Mouse (Mus musculus) heart, postnatal 10 days (tissue): Measurements from ENCODE around the gene Fbxl14. TPM values are rescaled to one million over a fixed set of nuclear protein-coding genes. Genes with fewer than 3 reads are reported as not detected.

ENCODE experiments used
- DNase-seq, 2 experiments: peaks; one replicate each; pipeline ENCODE4 v3.0.0; 2021
- intact Hi-C: fragments of 180-260 bp; cut with DNase I; formaldehyde crosslinking; loops from one replicate; pipeline ENCODE4 v1.15.1; 2025
- total RNA-seq, 2 experiments: library from RNA; stranded (reverse); gene quantifications; 2 replicates each; pipeline ENCODE4 v1.2.3; 2021

Gene Fbxl14
- total RNA-seq, 2 experiments from 2014 or later = 19.5 to 20.0 TPM

DNA sequence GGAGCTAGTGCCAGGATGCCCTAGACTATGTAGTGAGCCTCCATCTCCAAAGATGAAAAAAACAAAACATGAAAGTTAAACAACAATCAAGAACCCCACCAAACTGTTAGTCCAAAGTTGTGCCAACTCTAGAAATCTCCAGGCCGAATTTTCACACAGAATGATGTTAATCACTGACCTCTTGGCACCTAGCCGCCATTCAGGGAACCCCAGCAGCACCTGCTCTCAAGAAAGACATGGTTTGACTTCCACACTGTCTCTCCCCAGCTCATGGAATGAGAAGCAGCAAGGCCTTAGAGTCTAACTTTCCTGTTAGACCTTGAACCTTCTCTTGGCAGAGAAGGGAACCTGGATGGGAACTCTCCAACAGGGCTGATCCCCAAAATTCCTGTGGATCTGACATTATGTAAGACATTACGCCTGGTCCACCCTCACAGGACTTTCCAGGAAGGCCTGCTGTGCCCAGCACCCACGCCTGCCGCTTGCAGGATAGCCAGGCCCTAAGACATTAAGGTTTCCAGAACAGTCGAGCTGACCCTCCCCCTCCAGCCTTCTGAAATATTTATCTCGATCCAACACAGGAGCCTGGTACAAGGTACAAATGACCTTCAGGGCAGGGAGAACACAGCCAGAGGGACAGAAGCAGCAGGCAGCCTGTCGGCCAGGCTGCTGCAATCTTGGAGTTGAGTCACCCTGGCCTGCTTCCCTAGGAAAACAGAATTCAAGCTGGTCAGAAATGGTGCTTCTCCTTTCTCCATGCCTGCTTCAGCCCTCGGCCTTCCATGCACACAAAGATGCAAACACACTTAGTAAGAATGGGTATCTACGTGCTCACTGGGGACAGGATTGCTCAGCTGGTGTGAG lies 12.3 kb upstream of the Fbxl14 start:
- peak; percentile 59 to 60 for DNase-seq
- intact Hi-C loops = no loop called here

DNA sequence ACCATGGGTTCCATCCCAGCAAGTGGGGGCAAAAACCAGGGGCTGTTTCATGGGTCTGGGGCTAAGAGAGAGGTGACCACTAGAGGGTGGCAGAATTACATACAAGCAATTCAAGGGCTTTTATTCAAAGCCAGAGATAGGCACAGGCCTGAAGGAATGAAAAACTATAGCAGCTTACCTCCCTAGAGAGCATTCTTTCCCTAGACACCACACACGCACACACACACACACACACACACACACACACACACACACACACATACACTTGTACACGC lies 11.7 kb upstream of the Fbxl14 start:
- intact Hi-C loops = no loop called here
- peak in 1 of 2 experiments; percentile 37 for DNase-seq

DNA sequence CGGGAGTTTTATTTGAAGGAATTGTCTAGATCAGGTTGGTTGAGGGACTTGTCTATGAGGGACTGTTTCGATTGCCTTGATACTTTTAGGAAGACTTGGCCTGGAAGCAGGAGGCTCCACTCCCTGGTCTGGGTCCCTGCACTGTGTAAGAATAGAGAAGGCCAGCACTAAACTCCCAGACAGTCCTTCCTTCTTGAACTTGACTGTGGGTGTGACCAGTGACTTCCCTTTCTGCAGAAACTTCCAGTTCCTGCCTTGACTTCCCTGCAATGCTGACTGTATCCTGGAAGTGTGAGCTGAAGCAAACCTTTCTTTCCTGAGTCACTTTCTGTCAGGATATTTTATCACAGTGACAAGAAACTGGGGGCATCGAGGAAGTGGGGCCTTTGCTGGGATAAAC lies 8.7 kb upstream of the Fbxl14 start:
- no peak for DNase-seq
- intact Hi-C loops = no loop called here

DNA sequence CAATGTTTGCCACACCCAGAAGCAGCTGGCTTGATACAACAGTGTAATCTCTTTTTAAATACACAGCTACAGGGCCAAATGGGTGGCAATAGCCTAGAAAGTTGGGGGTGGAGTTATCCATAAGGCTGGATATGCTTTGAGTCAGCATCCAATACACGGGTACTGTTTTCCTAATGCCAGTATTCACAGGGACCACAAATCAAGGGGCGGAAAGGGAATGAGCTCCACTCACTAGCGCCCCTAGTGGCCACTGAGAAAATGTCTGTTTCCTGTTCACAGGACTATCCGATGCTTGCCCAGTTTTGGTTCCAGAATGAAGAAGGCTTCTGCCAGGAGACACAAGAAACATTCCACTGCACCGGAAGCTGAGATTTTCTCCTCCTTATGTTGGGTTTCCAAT lies 7.3 kb upstream of the Fbxl14 start:
- intact Hi-C loops = no loop called here
- peak; percentile 65 to 84 for DNase-seq

DNA sequence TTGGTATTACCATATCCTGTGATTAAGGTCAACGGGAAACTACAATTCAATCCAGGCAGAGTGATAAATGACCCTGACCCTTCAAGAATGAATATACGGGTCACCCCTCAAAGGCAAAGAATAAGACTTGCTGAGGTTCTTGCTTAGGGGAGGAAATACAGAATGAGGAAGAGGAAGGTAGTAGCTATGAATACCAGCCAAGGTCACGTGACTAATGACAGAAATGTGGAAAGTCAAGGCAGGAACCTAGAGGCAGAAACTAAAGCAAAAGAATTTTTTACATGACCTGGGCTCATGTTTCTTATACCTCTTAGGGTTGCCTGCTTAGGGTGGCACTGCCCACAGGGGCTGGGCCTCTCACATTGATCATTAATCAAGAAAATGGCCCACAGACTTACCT lies 6.8 kb upstream of the Fbxl14 start:
- DNase-seq = no peak
- intact Hi-C loops = no loop called here

DNA sequence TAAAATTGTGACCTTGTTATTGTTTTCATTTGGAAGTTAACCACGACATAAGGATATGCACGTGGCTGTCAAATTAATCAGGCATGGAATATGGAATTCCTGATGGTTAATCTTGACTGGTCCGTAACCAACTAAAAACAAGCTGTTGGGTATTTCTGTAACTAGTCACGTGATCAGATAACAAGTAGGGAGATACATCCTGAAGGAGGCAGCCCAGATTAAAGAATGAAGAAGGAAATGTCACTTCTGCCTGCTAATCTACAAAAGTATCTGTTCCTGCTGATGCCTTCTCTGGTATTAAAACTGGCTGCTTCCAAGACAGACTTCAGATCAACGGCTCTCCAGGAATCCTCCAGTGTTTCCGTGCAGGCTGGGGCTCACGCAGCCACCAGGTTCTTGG lies 6.0 kb upstream of the Fbxl14 start:
- DNase-seq = no peak
- intact Hi-C loops = no loop called here

DNA sequence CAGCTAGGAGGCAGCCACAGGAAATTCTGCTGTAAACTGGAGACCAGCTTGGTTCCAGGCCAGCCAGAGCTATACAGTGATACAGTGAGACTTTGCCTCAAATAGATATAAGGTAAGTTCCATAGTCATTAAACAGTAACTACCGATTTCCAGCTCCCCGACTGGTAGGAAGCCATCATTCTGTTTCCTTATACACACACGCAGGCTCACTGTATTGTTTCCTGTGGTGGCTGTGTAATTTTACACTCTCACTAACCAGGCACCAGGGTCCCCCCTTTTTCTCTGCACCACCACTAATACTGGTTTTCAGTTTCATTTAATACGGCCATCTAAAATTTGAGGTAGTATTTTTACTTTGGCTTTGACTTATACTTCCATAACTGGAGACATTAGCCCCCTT lies 5.5 kb upstream of the Fbxl14 start:
- DNase-seq = no peak
- intact Hi-C loops = no loop called here

DNA sequence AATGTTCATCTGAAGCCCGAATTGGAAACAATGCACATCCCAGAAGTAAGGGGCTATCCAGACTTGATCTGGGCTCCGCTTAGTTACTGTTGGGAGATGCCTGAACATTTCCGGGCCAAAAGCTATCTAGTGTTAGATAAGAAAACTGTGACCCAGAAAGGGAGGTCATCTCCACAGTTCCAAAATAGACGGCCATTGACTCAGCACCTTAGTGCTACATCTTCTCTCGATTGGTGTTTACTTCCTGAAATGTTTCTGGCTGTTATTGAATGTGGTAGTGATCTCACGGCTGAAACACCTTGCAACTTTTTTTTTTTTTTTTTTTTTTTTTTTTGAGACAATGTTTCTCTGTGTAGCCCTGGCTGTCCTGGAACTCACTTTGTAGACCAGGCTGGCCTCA lies 3.5 kb upstream of the Fbxl14 start:
- DNase-seq = no peak
- intact Hi-C loops = no loop called here

DNA sequence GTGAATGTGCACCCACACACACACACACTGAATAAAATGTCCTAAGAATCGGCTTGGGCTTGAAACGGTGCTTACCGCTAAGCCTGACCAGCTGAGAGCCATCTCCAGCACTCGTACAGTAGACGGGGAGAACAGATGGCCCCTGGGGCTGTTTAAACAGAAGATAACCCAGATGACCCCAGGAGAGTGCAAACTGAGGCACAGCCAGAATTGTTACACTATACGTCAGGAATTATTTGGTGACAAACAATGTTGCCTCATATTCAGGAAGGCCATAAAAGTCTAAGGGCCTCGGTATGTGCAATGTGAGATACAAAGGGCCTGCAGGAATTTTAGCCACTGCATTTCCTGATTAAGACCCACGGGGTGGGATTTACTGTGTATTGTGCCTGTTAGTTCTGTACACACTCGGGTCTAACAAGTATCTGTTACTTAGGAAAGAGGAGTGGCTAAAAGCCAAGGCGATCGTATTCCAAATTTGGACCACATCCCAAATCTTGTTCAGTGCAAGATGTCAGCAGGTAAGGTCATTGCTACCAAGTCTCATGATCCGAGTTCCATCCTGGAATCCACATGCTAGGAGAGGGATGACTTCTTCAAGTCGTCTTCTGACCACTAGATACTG lies 1.7 kb upstream of the Fbxl14 start:
- intact Hi-C loops = loop anchor here (2.0 kb wide), 1 partner anchor 27 kb away; no protein-coding TSS in a partner anchor
- no peak for DNase-seq

DNA sequence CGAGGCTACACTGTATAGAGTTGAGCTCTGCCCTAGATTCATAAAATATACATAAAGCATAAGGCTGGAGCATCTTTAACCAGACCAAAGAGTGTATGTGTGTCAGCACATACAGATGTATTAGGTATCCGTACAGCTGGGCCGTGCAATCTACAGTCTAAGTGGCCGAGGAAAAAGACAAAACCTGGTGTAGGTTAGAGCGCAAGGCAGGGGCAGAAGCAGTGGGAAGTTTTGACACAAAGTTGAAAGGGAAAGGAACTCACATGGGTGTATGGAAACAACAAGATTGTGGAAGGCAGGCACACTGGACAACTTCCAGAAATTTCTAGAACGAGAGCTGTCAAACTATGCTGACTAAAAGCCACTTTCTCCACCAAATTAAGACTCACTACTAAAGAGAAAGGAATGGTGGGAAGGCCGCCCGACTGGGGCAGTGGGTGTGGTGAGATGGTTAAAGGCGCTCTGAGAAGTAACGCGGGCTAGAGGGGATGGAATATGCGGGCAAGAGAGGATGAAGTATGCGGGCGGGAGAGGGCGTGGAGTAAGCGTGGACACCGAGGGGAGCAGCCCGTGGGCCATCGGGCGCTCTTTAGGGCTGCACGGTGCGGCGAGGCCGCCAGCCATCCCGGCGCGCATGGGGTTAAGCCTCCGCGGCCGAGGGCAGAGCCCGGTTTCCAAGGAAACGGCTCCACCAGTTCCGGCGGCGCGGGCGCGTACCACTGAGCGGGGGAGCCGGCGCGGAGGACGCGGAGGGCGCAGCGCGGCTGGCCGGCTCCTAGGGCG lies 717 bp upstream of the Fbxl14 start:
- intact Hi-C loops = loop anchor here (2.0 kb wide), 1 partner anchor 28 kb away; no protein-coding TSS in a partner anchor
- peak; percentile 91 to 93 for DNase-seq

DNA sequence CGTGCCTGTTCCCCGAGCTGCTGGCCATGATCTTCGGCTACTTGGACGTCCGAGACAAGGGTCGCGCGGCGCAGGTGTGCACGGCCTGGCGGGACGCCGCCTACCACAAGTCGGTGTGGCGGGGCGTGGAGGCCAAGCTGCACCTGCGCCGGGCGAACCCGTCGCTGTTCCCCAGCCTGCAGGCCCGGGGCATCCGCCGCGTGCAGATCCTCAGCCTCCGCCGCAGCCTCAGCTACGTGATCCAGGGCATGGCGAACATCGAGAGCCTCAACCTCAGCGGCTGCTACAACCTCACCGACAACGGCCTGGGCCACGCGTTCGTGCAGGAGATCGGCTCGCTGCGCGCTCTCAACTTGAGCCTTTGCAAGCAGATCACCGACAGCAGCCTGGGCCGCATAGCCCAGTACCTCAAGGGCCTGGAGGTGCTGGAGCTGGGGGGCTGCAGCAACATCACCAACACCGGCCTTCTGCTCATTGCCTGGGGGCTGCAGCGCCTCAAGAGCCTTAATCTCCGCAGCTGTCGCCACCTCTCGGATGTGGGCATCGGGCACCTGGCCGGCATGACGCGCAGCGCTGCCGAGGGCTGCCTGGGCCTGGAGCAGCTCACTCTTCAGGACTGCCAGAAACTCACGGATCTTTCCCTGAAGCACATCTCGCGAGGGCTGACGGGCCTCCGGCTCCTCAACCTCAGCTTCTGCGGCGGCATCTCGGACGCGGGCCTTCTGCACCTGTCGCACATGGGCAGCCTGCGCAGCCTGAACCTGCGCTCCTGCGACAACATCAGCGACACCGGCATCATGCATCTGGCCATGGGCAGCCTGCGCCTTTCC lies 623 bp downstream of the Fbxl14 start:
- intact Hi-C loops = loop anchor here (2.0 to 10.0 kb wide), 2 partner anchors 29 to 555 kb away; partner anchors contain the start of gene Wnk1
- DNase-seq = peak; percentile 67 to 73

DNA sequence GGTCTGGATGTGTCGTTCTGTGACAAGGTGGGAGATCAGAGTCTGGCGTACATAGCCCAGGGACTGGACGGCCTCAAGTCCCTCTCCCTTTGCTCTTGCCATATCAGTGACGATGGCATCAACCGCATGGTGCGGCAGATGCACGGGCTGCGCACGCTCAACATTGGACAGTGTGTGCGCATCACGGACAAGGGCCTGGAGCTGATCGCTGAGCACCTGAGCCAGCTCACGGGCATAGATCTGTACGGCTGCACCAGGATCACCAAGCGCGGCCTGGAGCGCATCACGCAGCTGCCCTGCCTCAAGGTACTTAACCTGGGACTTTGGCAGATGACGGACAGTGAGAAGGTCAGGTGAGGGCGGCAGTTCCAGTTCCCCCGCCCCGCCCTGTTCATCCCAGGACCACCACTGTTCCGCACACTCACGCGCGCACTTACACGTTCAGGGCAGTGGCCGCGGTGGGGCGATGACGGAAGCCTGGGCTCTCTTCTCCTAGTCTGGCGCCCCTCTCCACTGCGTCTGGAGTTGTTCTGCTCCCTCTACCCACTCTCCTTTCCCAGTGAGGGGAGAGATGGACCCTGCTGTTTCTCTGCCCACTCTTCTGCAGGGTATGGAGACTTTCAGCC lies 1.4 kb downstream of the Fbxl14 start:
- intact Hi-C loops = loop anchor here (10.0 kb wide), 1 partner anchor 554 kb away; the partner anchor contains the start of gene Wnk1
- DNase-seq = peak in 1 of 2 experiments; percentile 37

DNA sequence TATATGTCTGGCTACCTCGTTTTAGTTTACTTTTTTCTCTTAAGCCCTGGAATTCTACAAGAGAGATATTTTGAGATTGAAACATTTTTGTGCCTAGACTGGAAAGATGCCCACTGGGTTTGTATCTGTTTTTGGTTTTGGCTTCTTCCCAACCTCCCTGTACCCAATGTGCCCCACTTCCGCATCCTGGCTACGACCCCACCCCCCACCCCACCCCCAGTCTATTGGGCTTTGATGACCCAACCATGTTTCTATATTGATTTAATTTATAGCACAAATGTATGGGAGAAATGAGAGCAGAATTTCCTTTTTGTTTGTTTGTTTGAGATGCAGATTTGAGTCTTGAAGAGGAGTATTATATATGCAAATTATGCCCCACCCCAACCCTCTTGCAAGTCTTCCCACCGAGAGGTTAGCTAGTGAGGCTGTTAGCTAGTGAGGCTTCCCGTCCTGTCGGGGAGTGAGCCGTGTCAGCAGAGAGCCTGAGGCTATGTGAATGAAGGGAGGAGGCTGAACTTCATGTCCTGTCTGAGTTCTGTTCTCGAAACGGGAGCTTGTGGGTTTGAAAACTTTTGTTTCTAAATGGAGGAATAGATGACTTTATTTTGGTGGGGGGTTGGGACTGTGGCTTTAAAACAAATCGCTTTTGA lies 2.4 kb downstream of the Fbxl14 start:
- intact Hi-C loops = loop anchor here (10.0 kb wide), 1 partner anchor 553 kb away; the partner anchor contains the start of gene Wnk1

DNA sequence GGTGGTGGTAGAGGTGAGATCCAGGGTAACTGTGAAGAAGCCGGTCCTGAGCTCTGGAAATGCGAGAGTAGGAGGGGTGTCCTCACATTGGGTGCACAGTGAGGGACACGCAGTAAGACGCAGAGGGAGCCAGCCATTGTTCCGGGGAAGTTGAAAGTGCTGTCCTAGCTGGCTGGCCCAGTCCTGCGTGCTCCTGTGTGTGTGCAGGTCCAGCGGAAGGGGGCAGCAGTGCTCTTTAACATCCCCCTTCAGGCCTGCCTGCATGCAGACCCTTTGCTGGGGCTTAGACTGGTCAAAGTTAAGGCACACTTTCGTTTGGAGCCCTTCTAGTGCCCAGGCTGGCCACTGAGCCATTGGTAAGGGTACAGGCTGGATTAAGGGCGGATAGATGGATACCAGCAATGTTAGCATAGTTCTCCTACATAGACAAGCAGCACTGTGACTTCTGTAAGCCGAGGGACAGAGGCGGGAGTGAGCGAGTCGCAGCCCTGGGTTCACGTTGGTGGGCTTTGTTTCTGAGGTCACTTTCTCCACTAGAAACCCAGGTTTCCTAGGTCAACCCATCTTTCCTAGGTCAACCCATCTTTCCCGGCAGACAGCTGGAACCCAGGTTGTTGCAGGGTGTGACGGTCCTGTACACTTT lies 3.6 kb downstream of the Fbxl14 start:
- peak; percentile 66 to 74 for DNase-seq
- intact Hi-C loops = loop anchor here (10.0 kb wide), 1 partner anchor 552 kb away; the partner anchor contains the start of gene Wnk1

More for the DNA sequence above, 2.4 kb downstream of the Fbxl14 start:
- DNase-seq = peak in 1 of 2 experiments; percentile 34

DNA sequence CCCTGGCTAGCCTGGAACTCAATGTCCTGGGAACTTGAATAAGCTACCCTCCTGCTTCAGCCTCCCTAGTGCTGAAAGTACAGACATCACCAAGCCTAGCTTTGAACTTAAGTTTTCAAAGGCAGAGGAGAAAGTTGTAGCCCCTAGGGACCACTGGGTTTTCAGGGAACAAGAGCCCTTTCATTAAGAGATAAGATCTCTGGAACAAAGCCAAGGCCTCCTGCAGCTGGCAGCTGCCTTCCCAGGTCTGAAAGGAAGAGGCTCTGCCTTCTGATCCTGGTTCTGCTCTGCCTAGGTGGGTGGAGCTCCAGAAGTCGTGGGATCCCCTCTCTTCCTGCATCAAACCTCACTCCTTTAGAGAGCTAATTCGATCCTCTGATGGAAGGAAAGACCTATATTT lies 6.0 kb downstream of the Fbxl14 start:
- no peak for DNase-seq
- intact Hi-C loops = loop anchor here (10.0 kb wide), 1 partner anchor 549 kb away; the partner anchor contains the start of gene Wnk1

DNA sequence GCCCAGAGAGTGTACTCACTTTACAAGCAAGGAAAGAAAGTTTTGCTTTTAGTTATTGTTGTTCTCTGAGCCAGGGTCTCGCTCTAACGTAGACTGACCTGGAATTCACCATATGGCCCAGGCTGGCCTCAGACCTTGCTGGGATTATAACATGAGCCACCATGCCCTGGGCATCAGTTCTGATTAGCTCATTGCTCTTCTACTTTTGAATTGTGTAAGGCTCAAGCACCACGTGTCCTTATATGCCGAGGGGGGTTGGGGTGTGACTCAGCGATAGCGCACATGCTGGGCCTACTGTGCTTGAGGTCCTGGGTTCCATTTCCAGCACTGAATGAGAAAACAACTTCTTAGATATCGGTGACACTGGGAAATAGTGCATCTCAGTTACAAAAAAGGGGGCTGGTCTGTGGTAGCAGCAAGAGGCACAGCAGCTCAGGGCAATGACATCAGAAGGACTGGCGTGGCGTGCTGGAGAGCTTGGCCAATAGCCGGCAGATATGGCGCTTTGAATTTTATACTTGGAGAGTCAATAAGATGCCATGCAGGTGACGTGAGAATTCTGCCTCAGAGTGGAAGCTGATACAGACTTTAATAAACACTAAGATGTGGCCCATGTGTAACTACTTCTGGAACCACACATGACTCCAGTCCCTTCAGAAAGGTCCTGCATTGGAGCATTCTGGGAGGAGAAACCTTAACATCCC lies 7.1 kb downstream of the Fbxl14 start:
- DNase-seq = no peak
- intact Hi-C loops = loop anchor here (10.0 kb wide), 1 partner anchor 548 kb away; the partner anchor contains the start of gene Wnk1

DNA sequence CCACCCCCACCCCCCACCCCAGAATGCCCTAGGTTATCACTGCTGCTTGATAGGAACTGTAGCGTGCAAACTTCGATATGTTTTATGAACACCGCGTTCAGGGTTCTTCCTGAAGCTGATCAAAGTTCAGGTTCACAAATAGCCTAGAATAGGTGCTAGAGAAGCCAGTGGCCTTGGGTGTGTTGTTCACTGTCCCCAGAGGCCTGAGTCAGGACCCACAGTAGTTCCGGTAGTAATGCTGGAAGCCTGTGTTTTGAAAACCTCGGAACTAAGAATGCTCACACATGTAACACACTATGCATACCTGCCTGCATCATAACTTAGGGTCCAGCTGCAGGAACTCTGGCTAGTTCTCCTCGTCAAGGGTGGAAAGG lies 7.6 kb downstream of the Fbxl14 start:
- no peak for DNase-seq
- intact Hi-C loops = loop anchor here (10.0 kb wide), 1 partner anchor 548 kb away; the partner anchor contains the start of gene Wnk1

DNA sequence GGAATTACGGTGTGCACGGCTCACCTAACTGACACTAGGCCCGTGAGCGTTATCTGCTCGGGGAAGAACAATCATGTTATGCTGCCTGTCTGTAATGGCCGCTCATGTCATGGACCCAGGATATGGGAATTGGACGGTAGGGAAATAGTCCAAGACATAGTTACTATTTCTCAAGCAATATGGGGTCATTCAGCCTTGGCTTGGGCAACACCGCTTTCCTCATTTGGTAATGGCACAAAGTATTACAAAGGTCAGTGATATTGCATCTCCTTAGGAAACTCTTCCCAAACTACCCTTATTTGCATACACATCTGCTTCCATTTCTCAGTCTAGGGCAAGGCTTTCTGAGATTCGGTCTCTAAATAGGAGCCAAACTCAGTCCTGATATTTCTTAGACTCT lies 8.2 kb downstream of the Fbxl14 start:
- intact Hi-C loops = loop anchor here (2.0 to 10.0 kb wide), 2 partner anchors 223 to 547 kb away; partner anchors contain the start of gene Wnk1
- no peak for DNase-seq
